Mouse (Mus musculus): Measurements from ENCODE around the gene Fcho1.
A peak's percentile ranks its signal among the peaks of the same experiment; 100 is the strongest.

Fcho1 gene

DNA sequence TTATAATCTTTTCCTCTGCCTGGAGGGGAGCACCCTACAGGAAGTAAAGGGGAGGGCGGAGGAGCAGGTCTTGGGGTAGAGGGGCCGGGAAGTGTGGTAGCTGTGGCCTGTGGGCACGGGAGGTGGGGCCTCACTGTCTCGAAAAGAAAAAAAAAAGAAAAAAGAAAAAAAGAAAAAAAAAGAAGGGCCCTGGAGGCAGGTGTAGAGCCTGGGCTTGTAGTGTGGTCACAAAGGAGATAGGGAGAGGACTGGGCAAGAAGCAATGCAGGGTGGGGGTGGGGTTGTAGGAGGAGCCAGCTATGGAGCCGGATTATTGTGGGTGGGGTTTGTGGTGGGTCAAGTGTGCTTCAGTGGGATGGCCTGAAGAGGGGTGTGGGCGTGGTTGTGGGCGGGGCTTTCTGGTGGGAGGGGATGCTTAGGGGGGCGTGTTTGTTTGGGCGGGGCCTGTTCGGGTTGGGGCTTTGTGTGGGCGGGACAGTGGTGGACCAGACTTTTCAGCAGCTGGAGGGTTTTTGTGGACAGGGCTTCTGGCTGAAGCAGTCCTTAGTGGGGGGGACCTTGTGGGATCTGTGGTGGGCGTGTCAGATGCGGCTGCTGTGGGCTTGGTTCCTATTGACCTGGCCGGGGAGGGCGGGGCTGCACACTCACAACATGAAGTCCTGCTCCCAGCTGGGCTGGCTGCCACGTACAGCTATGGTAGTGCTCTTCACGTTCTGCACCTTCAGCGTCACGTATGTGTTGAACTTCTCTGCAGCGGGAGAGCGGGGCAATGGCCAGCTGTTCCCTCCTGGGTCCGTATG lies 60.0 kb downstream of the Fcho1 start:
- DNase-seq (ENCODE audit: extremely low spot score, low spot score): peak; percentile 89

DNA sequence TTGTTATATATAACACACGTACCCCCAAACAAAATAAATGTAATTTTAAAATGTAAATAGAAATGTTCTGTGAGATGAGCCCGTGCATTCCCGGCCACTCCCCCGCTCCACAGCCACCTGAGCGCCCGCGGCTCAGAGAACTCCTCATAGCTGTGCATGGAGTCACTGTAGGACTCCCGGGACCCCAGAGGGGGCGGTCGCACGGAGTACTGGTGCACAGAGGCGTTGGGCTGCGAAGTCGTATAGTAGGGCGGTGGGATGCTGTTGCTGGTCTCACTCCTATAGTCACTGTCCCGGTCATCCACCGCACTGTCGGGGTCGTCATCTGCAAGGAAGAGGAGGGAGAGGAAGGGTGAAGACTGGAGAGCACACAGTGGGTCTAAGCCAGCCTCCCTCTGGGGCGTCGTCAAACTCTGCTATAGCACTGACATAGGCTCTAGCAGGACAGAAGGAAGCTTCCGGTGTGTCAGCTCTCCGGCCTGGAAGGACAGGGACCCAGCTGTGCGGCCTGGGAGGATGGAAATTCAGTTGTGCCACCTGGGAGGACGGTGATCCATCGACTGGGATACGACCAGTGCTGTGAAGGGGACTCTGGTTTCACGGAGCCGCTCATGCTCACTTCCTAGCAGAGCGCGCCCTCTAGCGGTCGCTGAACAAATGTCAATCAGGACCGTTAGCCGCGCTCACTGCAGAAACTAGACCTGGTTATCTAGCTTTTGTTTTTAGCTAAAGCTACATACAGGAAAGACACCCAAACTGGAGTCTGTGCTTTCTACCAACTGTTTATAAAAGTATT lies 65.0 kb downstream of the Fcho1 start:
- DNase-seq (ENCODE audit: extremely low spot score, low spot score): peak; percentile 90

DNA sequence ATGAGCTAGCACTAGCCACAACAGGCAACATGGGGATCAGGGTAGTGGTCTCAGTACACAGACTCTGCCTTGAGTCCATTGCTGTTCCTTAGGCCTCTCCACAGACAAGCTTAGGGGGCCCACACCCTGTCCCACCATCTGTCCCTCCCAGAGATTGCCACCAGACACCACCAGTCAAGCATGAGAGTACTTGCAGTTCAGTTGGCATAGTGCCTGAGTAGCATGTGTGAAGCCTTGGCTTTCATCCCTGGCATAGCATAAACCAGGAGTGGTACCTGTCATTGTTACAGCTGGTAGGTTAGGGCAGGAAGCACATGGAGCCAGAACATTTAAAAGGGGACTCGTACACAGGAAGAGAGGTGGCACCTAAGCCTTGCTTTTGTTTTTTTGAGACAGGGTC lies 65.8 kb downstream of the Fcho1 start:
- no peak for DNase-seq (ENCODE audit: extremely low spot score, low spot score)

DNA sequence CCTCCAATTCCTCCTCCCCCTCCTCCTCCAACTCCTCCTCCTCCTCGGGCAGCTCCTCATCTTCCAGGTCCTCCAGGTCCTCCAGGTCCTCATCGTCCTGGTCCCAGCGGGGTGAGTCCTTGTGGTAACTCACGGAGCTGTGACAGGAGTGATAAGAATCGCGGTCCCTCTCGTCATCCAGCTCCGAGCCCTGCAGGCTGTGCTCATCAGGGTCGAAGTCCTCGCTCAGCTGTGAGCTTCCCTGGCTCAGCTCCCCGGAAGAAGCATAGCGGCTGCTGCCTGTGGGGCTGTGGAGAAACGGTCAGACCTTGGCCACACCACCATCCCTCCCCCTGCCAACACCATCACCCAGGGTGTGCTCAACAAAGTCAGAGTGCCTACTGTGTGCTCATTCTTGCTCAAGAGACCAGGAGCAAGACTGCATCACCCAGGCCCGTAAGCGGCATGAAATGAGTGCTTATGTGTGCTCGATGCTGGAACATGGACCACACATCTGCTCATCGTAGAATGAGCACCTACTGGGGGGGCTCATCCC lies 66.9 kb downstream of the Fcho1 start:
- DNase-seq (ENCODE audit: extremely low spot score, low spot score): no peak

Measured in neural tube, embryonic 10.5 days (tissue).